Mouse (Mus musculus): ENCODE measurements around the gene 4921536K21Rik.

4921536K21Rik gene

GRCm38 (mm10) chr11:3854156-3854555, 40.7 kb downstream of the 4921536K21Rik start:
- DNase-seq (ENCODE audit: low spot score): no peak

- no peak for DNase-seq (ENCODE audit: low spot score)
Measured at GRCm38 (mm10) chr11:3853481-3854034, 41.3 kb downstream of the 4921536K21Rik start.

DNA sequence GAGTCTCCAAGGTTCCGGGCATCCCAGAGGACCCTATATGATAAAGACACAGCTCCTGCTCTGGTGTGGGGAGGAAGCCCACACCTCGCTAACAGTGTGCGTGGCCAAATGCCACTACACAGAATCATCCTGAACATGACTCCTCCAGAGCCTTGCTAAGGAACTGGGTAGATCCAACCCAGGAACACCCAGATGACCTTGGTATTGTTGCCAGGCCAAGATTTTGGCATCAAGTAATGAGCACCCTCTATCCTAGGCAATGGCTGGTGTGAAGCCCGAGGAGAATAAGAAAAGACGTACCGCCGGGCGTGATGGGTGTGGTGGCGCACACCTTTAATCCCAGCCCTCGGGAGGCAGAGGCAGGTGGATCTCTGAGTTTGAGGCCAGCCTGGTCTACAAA, 41.9 kb downstream of the 4921536K21Rik start:
- DNase-seq (ENCODE audit: low spot score): no peak

DNA sequence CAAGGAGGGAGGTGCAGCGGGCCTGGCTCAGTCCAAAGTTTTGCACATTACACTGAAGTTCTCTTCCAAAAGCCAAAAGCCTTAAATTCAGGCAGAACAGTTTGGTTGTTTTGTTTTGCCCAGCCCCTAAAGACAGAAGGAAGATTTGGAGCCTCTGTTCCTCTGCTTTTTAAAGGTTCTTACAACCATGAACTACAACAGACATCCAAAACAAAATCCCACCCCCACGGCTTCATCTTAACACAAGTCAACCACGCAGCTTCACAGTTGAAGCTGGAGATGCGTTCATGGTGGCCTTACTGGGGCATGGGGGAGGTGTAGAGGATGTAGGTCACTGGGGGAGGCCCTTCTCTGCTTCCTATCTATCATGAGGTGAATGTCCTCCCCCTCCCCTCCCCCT, 43.0 kb downstream of the 4921536K21Rik start:
- no peak for DNase-seq (ENCODE audit: low spot score)

- no peak for DNase-seq (ENCODE audit: low spot score)
Measured at GRCm38 (mm10) chr11:3850746-3851277, 44.1 kb downstream of the 4921536K21Rik start.

- no peak for DNase-seq (ENCODE audit: low spot score)
Measured at GRCm38 (mm10) chr11:3850315-3850614, 44.6 kb downstream of the 4921536K21Rik start.

DNA sequence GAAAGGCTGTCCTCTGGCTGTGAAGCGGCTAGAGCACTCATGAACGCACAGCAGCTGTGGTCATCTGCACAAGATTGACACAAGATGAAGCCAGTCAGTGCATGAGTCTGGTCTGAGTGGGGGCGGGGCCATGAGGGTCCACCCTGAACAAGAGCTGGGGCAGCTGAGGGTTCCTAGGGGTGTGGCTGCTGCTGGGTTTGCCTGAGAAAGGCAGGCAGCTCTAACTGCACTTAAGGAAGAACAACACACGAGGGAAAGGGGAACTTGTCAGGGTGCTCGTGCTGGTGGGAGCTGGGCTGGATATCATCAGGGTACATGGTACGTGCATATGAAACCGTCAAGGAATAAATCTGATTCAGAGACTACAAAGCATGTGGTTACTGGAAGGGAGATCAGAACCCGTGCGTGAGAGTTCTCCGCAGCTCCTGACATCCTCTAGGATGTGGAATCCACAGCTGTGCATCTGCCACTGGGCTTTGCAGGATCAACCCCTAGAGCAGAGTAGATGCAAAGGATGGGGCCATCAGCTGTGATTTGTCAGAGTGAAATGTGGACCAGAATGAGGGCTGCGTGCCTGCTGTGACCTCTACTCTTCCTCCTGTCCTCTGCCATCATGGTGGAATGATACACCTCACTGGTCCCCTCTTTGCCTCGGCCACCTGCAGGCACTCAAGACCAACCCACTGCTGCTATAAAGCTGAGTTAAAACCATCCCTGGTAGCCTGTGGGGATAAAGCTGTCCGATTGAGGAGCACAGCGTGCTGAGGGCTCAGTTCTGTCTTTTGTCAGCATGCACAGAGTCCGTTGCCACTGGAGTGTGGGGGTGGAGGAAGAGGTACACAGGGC, 45.2 kb downstream of the 4921536K21Rik start:
- no peak for DNase-seq (ENCODE audit: low spot score)

DNA sequence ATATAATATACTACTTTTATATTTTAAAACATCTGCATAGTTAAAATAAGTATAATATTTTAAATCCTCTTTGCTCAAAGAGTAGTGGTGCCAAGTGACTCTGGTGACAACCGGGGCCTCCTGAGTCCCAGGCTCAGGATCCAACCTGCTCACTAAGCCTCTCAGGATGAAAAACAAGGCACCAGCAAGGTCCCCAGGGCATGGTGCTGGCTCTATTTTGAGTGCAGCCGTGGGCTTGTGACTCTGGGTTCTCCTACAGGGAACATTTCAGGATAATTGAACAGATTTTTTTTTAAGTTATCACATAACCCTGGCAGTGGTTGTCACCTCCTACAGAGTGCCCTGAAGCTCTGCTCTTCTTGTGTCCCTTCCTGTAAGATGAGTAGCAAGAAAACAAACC, 48.5 kb downstream of the 4921536K21Rik start:
- no peak for DNase-seq (ENCODE audit: low spot score)

DNA sequence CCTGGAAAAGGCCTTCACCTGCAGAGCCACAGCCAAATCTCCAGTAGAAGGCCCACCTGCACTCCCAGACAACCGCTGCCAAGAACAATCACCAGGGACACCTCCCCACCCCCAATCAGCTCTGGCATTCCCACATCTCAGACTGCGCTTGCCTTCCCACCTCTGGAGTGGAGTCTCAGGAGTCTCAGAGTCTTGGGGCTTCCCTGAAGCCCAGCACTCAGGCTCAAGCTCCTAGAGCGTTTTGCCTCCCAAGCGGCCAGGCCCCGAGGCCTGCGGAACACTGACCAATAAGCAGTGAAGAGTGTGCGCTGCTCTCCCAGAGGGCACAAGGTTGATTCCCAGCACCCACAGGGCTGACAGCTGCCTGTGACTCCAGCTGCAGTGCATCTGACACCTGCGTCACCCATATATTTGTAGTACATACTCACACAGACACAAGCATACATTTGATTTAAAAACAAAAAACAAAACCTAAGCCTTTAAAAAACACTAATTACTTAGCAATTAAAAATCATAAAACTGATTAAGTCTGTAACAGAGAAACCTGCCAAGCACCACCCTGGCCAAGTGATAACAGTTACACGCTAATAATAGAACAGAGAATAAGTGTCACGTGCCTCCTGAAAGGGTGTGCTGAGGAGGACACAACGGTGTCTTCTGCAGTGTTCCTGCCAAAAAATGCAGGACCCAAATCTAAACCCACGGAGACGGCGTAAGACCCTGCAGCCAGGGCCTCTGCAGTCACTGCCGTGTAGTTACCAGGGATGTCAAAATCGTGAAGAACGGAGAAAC, 50.8 kb downstream of the 4921536K21Rik start:
- no peak for DNase-seq (ENCODE audit: low spot score)

Measured in ovary, postnatal 10 days (tissue).